Mouse (Mus musculus) MEL-GATA-1-ER (cell line): ENCODE measurements at regions not wholly inside any gene's neighbourhood (a gene's known extent, or its start where the extent isn't known, plus 50 kb on each side); places are given as distances from the start of the nearest gene placed in this dataset.

Source experiments
- DNase-seq: peaks from one replicate; pipeline ENCODE4 v3.0.0-alpha.2; 2012; ENCODE audit warnings: low read depth; ENCODE audit errors: extremely low read depth

- DNase-seq, result no peak
These were observed 832.7 kb upstream of the Fam160b2 start for GRCm38 (mm10) chr14:71432364-71432763.
